Comparison of ENCODE assay signal across 8 mouse cellular contexts in the genomic region with DNA sequence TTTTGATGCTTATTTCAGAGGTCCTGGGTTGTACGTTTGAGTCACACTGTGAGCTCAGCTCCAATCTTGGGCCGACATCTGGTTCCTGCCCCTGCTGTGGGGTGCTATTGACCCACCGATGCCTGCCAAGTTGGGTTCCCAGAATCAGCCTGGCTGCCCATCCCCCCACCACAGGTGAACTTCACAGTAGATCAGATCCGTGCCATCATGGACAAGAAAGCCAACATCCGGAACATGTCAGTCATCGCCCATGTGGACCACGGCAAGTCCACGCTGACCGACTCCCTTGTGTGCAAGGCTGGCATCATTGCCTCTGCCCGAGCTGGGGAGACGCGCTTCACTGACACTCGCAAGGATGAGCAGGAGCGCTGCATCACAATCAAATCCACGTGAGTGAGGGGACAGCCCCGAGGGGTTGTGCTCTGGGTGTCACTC. TPM values are rescaled to one million over a fixed set of nuclear protein-coding genes. Genes with fewer than 3 reads are reported as not detected.
DNase-seq lines count a peak whose midpoint lies in the region; ATAC-seq and TF ChIP-seq lines count a peak whose summit lies in the region.

No protein-coding gene starts in this region.

- no peaks in the 10 kb centered on the region for H3K9me3 ChIP-seq in E14TG2a.4 (ENCODE audit: low read length)
- H3K9me3 ChIP-seq in embryonic facial prominence, embryonic 15.5 days (replicated peaks) = no peaks in the 10 kb centered on the region
- H3K9me3 ChIP-seq in intestine, embryonic 14.5 days (ENCODE audit: control insufficient read depth, low read length) = no peaks in the 10 kb centered on the region

- H3K36me3 ChIP-seq in E14TG2a.4 (ENCODE audit: insufficient read depth, low read length) = peaks cover 59% of the 10 kb centered on the region
- H3K36me3 ChIP-seq in embryonic facial prominence, embryonic 15.5 days = peaks cover 50% of the 10 kb centered on the region
- H3K36me3 ChIP-seq in intestine, embryonic 14.5 days (ENCODE audit: control insufficient read depth, insufficient read depth, low read length) = peaks cover 52% of the 10 kb centered on the region

- H3K4me2 ChIP-seq in embryonic facial prominence, embryonic 15.5 days (replicated peaks) = peak overlapping the region; percentile 71
- peak overlapping the region; percentile 98 for H3K4me2 ChIP-seq in intestine, embryonic 14.5 days (ENCODE audit: low read length)

- peak; percentile 97 for DNase-seq in heart, adult 11 months
- DNase-seq in heart, postnatal 25 days (ENCODE audit: low spot score) = no peak
- DNase-seq in intestine, embryonic 14.5 days (ENCODE audit: low spot score) = peak; percentile 71
- peak; percentile 47 for DNase-seq in lung, postnatal 36 days
- no peak for DNase-seq in right cerebral cortex, adult 2 months (ENCODE audit: low spot score in 2 of 2)
- no peak for DNase-seq in layer of hippocampus, adult 9-10 months (ENCODE audit: low spot score)

- ATAC-seq in embryonic facial prominence, embryonic 15.5 days (ENCODE audit: insufficient number of reproducible peaks, low FRiP score, low TSS enrichment, low read depth) = no peak
- ATAC-seq in intestine, embryonic 14.5 days (replicated peaks; ENCODE audit: low FRiP score, low TSS enrichment, low read depth) = no peak

- H3K4me3 ChIP-seq in E14TG2a.4 (replicated peaks; ENCODE audit: low read length) = peak overlapping the region; percentile 99
- H3K4me3 ChIP-seq in embryonic facial prominence, embryonic 15.5 days (replicated peaks) = peak overlapping the region; percentile 97
- peak overlapping the region; percentile 100 for H3K4me3 ChIP-seq in intestine, embryonic 14.5 days (ENCODE audit: low read depth, low read length)

- H3K4me1 ChIP-seq in E14TG2a.4 (replicated peaks; ENCODE audit: low read depth, low read length) = peaks cover 77% of the 10 kb centered on the region
- peaks cover 56% of the 10 kb centered on the region for H3K4me1 ChIP-seq in embryonic facial prominence, embryonic 15.5 days
- peaks cover 34% of the 10 kb centered on the region for H3K4me1 ChIP-seq in intestine, embryonic 14.5 days (replicated peaks; ENCODE audit: control insufficient read depth, insufficient read depth, low read length)

- 9% methylated on average over 16 of the region's 16 CpGs for WGBS in embryonic facial prominence, embryonic 15.5 days
- WGBS in intestine, embryonic 14.5 days = 14% methylated on average over 16 of the region's 16 CpGs

- H3K27me3 ChIP-seq in E14TG2a.4 (ENCODE audit: insufficient read depth, low read length) = no peaks in the 10 kb centered on the region
- no peaks in the 10 kb centered on the region for H3K27me3 ChIP-seq in embryonic facial prominence, embryonic 15.5 days
- H3K27me3 ChIP-seq in intestine, embryonic 14.5 days (replicated peaks; ENCODE audit: control insufficient read depth, insufficient read depth, low read length) = no peaks in the 10 kb centered on the region

- intact Hi-C loops in heart, postnatal 25 days (cut with DNase I) = loop anchor here (5.0 kb wide), 1 partner anchor 160 kb away; no protein-coding TSS in a partner anchor

- peak overlapping the region; percentile 97 for H3K9ac ChIP-seq in embryonic facial prominence, embryonic 15.5 days
- peak overlapping the region; percentile 100 for H3K9ac ChIP-seq in intestine, embryonic 14.5 days (ENCODE audit: low read length)

- TF ChIP-seq CTCF in E14TG2a.4 (conservative IDR thresholded peaks at IDR 0.05; ENCODE audit: low read length) = no peak

- H3K27ac ChIP-seq in embryonic facial prominence, embryonic 15.5 days (replicated peaks) = peak overlapping the region; percentile 93
- peak overlapping the region; percentile 91 for H3K27ac ChIP-seq in intestine, embryonic 14.5 days (ENCODE audit: low read depth)

RNA-seq across cellular contexts. Expression of gene Eef2, which starts 1.1 kb away (rescaled TPM):
- 1,000 to 10,000 TPM in 1 of 2 experiments, 100 to 1,000 TPM in 1; 925 to 1,035 TPM for total RNA-seq in heart, postnatal 25 days (2021)
- polyA plus RNA-seq in embryonic facial prominence, embryonic 15.5 days (2015; fragmentation: Nextera tagmentation; extraction: Ambion mirVana) = 654 and 688 TPM in 2 replicates
- polyA plus RNA-seq in intestine, embryonic 14.5 days (2014; fragmentation: Nextera tagmentation; extraction: Ambion mirVana) = 484 and 490 TPM in 2 replicates

RNA-seq across cellular contexts. Expression of gene Dapk3, which starts 5.3 kb away (rescaled TPM):
- 10 to 100 TPM; 26.4 to 28.7 TPM for total RNA-seq in heart, postnatal 25 days (2021)
- polyA plus RNA-seq in embryonic facial prominence, embryonic 15.5 days (2015; fragmentation: Nextera tagmentation; extraction: Ambion mirVana) = 65.4 and 67.7 TPM in 2 replicates
- polyA plus RNA-seq in intestine, embryonic 14.5 days (2014; fragmentation: Nextera tagmentation; extraction: Ambion mirVana) = 57.8 and 58.8 TPM in 2 replicates

RNA-seq across cellular contexts. Expression of gene 4930442H23Rik, which starts 6.1 kb away (rescaled TPM):
- not detected for total RNA-seq in heart, postnatal 25 days (2021)
- 0.13 and 0.21 TPM in 2 replicates for polyA plus RNA-seq in embryonic facial prominence, embryonic 15.5 days (2015; fragmentation: Nextera tagmentation; extraction: Ambion mirVana)
- not detected in 2 replicates for polyA plus RNA-seq in intestine, embryonic 14.5 days (2014; fragmentation: Nextera tagmentation; extraction: Ambion mirVana)

RNA-seq across cellular contexts. Expression of gene Pias4, which starts 9.8 kb away (rescaled TPM):
- 10 to 100 TPM; 15.6 to 17.4 TPM for total RNA-seq in heart, postnatal 25 days (2021)
- 52.0 and 52.7 TPM in 2 replicates for polyA plus RNA-seq in embryonic facial prominence, embryonic 15.5 days (2015; fragmentation: Nextera tagmentation; extraction: Ambion mirVana)
- 40.8 and 43.3 TPM in 2 replicates for polyA plus RNA-seq in intestine, embryonic 14.5 days (2014; fragmentation: Nextera tagmentation; extraction: Ambion mirVana)

RNA-seq across cellular contexts. Expression of gene Nmrk2, which starts 24.3 kb away (rescaled TPM):
- total RNA-seq in heart, postnatal 25 days (2021) = 10 to 100 TPM in 1 of 2 experiments, 1 to 10 TPM in 1; 6.9 to 13.4 TPM
- 0.36 and 0.54 TPM in 2 replicates for polyA plus RNA-seq in embryonic facial prominence, embryonic 15.5 days (2015; fragmentation: Nextera tagmentation; extraction: Ambion mirVana)
- polyA plus RNA-seq in intestine, embryonic 14.5 days (2014; fragmentation: Nextera tagmentation; extraction: Ambion mirVana) = 0.22 TPM in 2 replicates

Comparison
In these comparisons a context has a peak if more than half of its experiments do, and no peak if none do; other contexts are left out.
1. DNase-seq: peak in heart, adult 11 months (single experiment), intestine, embryonic 14.5 days (single experiment) and lung, postnatal 36 days (single experiment); none in heart, postnatal 25 days (single experiment), right cerebral cortex, adult 2 months (0 of 2) and layer of hippocampus, adult 9-10 months (single experiment).
2. Peak in every context shown above with its lines, with median percentiles within 50 percentile points of each other: H3K4me3 ChIP-seq.